ENCODE assay signal across 25 mouse cellular contexts in the genomic region with DNA sequence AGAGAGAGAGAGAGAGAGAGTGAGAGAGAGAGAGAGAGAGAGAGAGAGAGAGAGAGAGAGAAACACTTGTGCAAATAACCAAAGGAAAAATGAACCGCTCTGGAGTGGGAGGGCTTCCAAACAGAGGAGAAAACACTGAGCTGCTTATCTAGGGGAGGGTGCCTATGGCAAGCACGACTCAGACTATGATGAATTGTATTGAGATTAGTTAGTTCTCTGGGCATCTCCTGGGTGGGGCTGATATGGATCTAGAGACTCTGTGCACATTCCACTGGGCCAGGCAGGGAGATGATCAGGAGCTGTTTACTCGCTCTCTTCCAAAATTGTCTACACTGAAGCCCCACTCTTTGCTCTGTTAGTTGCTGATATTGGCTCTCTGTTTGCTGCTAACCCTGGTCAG. TPM values are rescaled to one million over a fixed set of nuclear protein-coding genes. Genes with fewer than 3 reads are reported as not detected.
A peak's percentile ranks its signal among the peaks of the same experiment; 100 is the strongest.
DNase-seq lines count a peak whose midpoint lies in the region; ATAC-seq lines count a peak whose summit lies in the region.
"Had no signal": no experiment of that assay in that cellular context is flagged by ENCODE, and none has a peak within 500 bp of the region (broad histone marks: within the 10 kb centered on the region; RNA-seq: fewer than 3 reads in every experiment).

No protein-coding gene starts in this region.

- no peak overlapping the region for H3K9ac ChIP-seq in stomach, embryonic 14.5 days (replicated peaks; ENCODE audit: low read depth, low read length)
- H3K9ac ChIP-seq: embryonic facial prominence, embryonic 12.5 days; forebrain, embryonic 13.5 days; forebrain, postnatal 0 days; heart, embryonic 13.5 days; hindbrain, embryonic 12.5 days had no signal

- 35% methylated on average over 3 of the region's 3 CpGs for WGBS in stomach, embryonic 14.5 days

- no peaks in the 10 kb centered on the region for H3K36me3 ChIP-seq in stomach, embryonic 14.5 days (ENCODE audit: control insufficient read depth, insufficient read depth, low read length)
- H3K36me3 ChIP-seq: embryonic facial prominence, embryonic 12.5 days; heart, embryonic 13.5 days; hindbrain, embryonic 12.5 days had no signal

- no peak overlapping the region for H3K4me3 ChIP-seq in stomach, embryonic 14.5 days (ENCODE audit: low read depth, low read length)
- H3K4me3 ChIP-seq: embryonic facial prominence, embryonic 12.5 days; forebrain, embryonic 13.5 days; heart, embryonic 13.5 days; hindbrain, embryonic 12.5 days had no signal

- 0 out of 2 replicates have a peak, but pooled peaks have one; percentile 19 for ATAC-seq in common myeloid progenitor, adult 5-6 weeks (replicated peaks; ENCODE audit: low read depth, poor library complexity, severe bottlenecking)
- ATAC-seq in stomach, embryonic 14.5 days (ENCODE audit: insufficient number of reproducible peaks, insufficient read depth, low FRiP score, low read depth) = peak; percentile 49; the same call in 1 of the 2 replicates
- ATAC-seq: forebrain, embryonic 13.5 days; forebrain, postnatal 0 days; hindbrain, embryonic 16.5 days; inflammation-experienced regulatory T-cells, adult 6 months; intestine, postnatal 0 days had no signal

- no peak overlapping the region for H3K27ac ChIP-seq in stomach, embryonic 14.5 days (ENCODE audit: low read length)
- H3K27ac ChIP-seq: embryonic facial prominence, embryonic 12.5 days; forebrain, embryonic 13.5 days; heart, embryonic 13.5 days; hindbrain, embryonic 12.5 days had no signal

- H3K9me3 ChIP-seq in stomach, embryonic 14.5 days (ENCODE audit: control insufficient read depth, low read depth, low read length) = no peaks in the 10 kb centered on the region
- H3K9me3 ChIP-seq: embryonic facial prominence, embryonic 12.5 days; forebrain, embryonic 13.5 days; heart, embryonic 13.5 days; hindbrain, embryonic 12.5 days had no signal

- DNase-seq in heart, adult 11 months = peak; percentile 58
- no peak for DNase-seq in heart, postnatal 36 days
- no peak for DNase-seq in adrenal gland, adult 18-20 months (ENCODE audit: low spot score in 2 of 2)
- no peak for DNase-seq in natural killer cell, adult 2 months (ENCODE audit: low spot score in 2 of 2)
- DNase-seq in lung, postnatal 4 days = no peak
- DNase-seq: adrenal gland, postnatal 14 days; cerebellum, adult 2 months; cerebellum, postnatal 10 days; embryo, embryonic 11 days; forebrain, postnatal 0 days; gastrocnemius, postnatal 14 days; heart, postnatal 4 days had no signal

- no peaks in the 10 kb centered on the region for H3K4me1 ChIP-seq in stomach, embryonic 14.5 days (ENCODE audit: control insufficient read depth, insufficient read depth, low read length)
- H3K4me1 ChIP-seq: embryonic facial prominence, embryonic 12.5 days; forebrain, embryonic 13.5 days; hindbrain, embryonic 12.5 days had no signal

- no peaks in the 10 kb centered on the region for H3K27me3 ChIP-seq in stomach, embryonic 14.5 days (ENCODE audit: control insufficient read depth, insufficient read depth, low read length)
- H3K27me3 ChIP-seq: CH12.LX; embryonic facial prominence, embryonic 12.5 days; forebrain, embryonic 13.5 days; heart, embryonic 13.5 days; hindbrain, embryonic 12.5 days had no signal

- H3K4me2 ChIP-seq in stomach, embryonic 14.5 days (replicated peaks; ENCODE audit: low read depth, low read length) = no peak overlapping the region
- H3K4me2 ChIP-seq: embryonic facial prominence, embryonic 12.5 days; forebrain, embryonic 13.5 days; heart, embryonic 13.5 days; hindbrain, embryonic 12.5 days had no signal

- intact Hi-C loops in heart, postnatal 36 days (cut with DNase I) = no loop called here

RNA-seq across cellular contexts. Expression of a gene that starts 24.5 kb away (rescaled TPM):
- under 1 TPM; 0.16 to 0.44 TPM for total RNA-seq in heart, postnatal 36 days (2021)
- total RNA-seq in common myeloid progenitor, adult 5-6 weeks (2017) = not detected in 2 replicates
- polyA plus RNA-seq in stomach, embryonic 14.5 days (2014; fragmentation: Nextera tagmentation; extraction: Ambion mirVana) = not detected in 2 replicates
- total RNA-seq in adrenal gland, adult 18-20 months (2021) = under 1 TPM in 1 of 2 experiments, not detected in 1; 0.10 TPM
- total RNA-seq: gastrocnemius, adult 18-20 months; gastrocnemius, postnatal 14 days; granulocyte monocyte progenitor cell, adult 5-6 weeks had no signal

RNA-seq across cellular contexts. Expression of a gene that starts 26.7 kb away (rescaled TPM):
- not detected for total RNA-seq in heart, postnatal 36 days (2021)
- not detected in 2 replicates for total RNA-seq in common myeloid progenitor, adult 5-6 weeks (2017)
- polyA plus RNA-seq in stomach, embryonic 14.5 days (2014; fragmentation: Nextera tagmentation; extraction: Ambion mirVana) = 0.69 and 1.1 TPM in 2 replicates
- total RNA-seq in adrenal gland, adult 18-20 months (2021) = under 1 TPM in 1 of 2 experiments, not detected in 1; 0.30 TPM
- total RNA-seq: gastrocnemius, adult 18-20 months; granulocyte monocyte progenitor cell, adult 5-6 weeks; heart, postnatal 4 days had no signal
- polyA plus RNA-seq: heart, embryonic 13.5 days; heart, postnatal 0 days had no signal

RNA-seq across cellular contexts. Expression of a gene that starts 48.6 kb away (rescaled TPM):
- 10 to 100 TPM in 1 of 2 experiments, 1 to 10 TPM in 1; 10.0 to 10.7 TPM for total RNA-seq in heart, postnatal 36 days (2021)
- 7.5 and 7.9 TPM in 2 replicates for total RNA-seq in common myeloid progenitor, adult 5-6 weeks (2017)
- polyA plus RNA-seq in stomach, embryonic 14.5 days (2014; fragmentation: Nextera tagmentation; extraction: Ambion mirVana) = 9.5 and 9.7 TPM in 2 replicates
- total RNA-seq in adrenal gland, adult 18-20 months (2021) = 10 to 100 TPM; 18.6 to 19.3 TPM
